Mouse (Mus musculus) G1E (cell line): Measurements from ENCODE around the gene Gm10300.

ENCODE experiments used
- CTCF ChIP-seq: IDR thresholded peaks from 2 replicates; pipeline ENCODE4 v1.5.1; 2012; ENCODE audit warnings: low read depth, low read length, inconsistent platforms, mixed read lengths
- GATA1 ChIP-seq: IDR thresholded peaks from 2 replicates; pipeline ENCODE4 v1.6.1; 2012; ENCODE audit warnings: borderline replicate concordance, low read length, inconsistent platforms, mixed read lengths

DNA sequence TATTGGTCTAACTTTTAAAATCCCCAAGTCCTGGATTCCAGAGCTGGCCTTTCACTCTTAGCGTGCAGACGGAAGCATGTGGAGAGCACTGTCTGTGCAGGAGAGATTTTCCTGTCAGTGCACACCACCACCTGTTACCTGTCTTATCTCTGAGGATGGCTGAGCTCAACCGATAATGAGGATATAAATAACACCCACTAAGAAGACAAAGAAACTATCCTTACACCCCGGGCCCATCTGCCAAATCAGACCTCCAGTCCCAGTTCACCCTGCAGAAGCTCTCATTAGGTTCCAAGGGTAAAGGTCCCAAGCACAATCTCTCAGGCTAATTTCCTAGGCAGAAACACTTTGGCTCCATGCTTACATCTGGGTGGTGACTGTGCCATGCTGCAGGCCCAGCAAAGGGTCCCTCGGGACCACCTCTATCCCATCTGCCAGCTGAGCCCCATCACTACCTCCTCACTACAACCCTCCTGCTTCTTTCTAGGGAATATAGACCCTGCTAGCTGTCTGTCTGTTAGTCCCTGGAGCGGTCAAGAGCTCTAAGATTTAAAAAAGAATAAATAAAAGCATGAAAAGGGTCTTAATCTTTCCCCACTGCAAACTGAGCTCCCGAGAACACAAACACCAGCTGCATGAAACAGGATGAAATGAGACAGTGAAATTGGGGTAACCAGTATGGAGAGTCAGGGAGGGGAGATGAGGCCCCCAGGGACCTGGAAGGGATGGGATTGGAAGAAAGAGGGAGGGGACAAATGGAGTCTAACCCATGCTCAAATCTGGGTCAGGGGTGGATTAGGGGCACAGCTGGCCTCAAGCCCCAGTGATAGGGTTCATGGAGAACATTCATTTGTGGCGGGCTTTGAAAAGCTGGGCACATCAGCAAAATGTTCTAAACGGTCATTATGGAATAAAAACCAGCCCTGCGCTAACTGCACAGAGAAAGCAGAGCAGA is 22.9 kb upstream of the Gm10300 start:
- TF ChIP-seq CTCF: no peak
- no peak for TF ChIP-seq GATA1
